Mouse (Mus musculus) embryonic facial prominence, embryonic 15.5 days (tissue): ENCODE measurements around the gene Nthl1. TPM values are rescaled to one million over a fixed set of nuclear protein-coding genes. Genes with fewer than 3 reads are reported as not detected.
"Not testable (repeated sequence)": the region's sequence is repeated elsewhere in the genome, so short reads cannot be mapped to it uniquely, and the experiment has no call there.

Experiments used
- ATAC-seq: fragments of 200-750 bp; cut with Nextera tagmentation; 2 replicates; pipeline ENCODE4 v1.8.0; 2017; ENCODE audit warnings: low read depth, moderate TSS enrichment; ENCODE audit not compliant: insufficient number of reproducible peaks, low FRiP score, low TSS enrichment
- H3K27ac ChIP-seq: fragments of 300-500 bp; sonication (generic); replicated peaks from 2 replicates; pipeline ENCODE4 v1.5.1; 2015; ENCODE audit warnings: mild to moderate bottlenecking, inconsistent platforms
- H3K27me3 ChIP-seq: fragments of 300-500 bp; sonication (generic); 2 replicates; pipeline ENCODE4 v1.6.1; 2015; ENCODE audit warnings: inconsistent platforms
- H3K36me3 ChIP-seq: fragments of 300-500 bp; sonication (generic); 2 replicates; pipeline ENCODE4 v1.6.1; 2015; ENCODE audit warnings: mild to moderate bottlenecking, inconsistent platforms
- H3K4me1 ChIP-seq: fragments of 300-500 bp; sonication (generic); 2 replicates; pipeline ENCODE4 v1.6.1; 2015; ENCODE audit warnings: inconsistent platforms
- H3K4me2 ChIP-seq: fragments of 300-500 bp; sonication (generic); replicated peaks from 2 replicates; pipeline ENCODE4 v1.6.1; 2015; ENCODE audit warnings: mild to moderate bottlenecking, inconsistent platforms
- H3K4me3 ChIP-seq: fragments of 300-500 bp; sonication (generic); replicated peaks from 2 replicates; pipeline ENCODE4 v1.5.1; 2015; ENCODE audit warnings: mild to moderate bottlenecking, inconsistent platforms
- H3K9ac ChIP-seq: fragments of 300-500 bp; sonication (generic); 2 replicates; pipeline ENCODE4 v1.6.1; 2015; ENCODE audit warnings: inconsistent platforms
- H3K9me3 ChIP-seq: fragments of 300-500 bp; sonication (generic); replicated peaks from 2 replicates; pipeline ENCODE4 v1.6.1; 2016; ENCODE audit warnings: inconsistent platforms
- WGBS: fragments of 180-500 bp; shearing (Covaris S2); methylation state at CpG from one replicate; pipeline ENCODE4 v1.1.7; 2015; 5-methylcytosine and 5-hydroxymethylcytosine counted together
- polyA plus RNA-seq: library from polyadenylated mRNA; unstranded; fragments of >200 nt; fragmentation: Nextera tagmentation; extraction: Ambion mirVana; gene quantifications from 2 replicates; pipeline ENCODE4 v1.2.1, GENCODE M21; 2015

Gene Nthl1
- polyA plus RNA-seq, 1 experiment from 2014 or later, result 22.2 TPM

- H3K4me2 ChIP-seq, result no peak overlapping the region
- no peak for ATAC-seq
- no peak overlapping the region for H3K4me3 ChIP-seq
- H3K9ac ChIP-seq, result no peak overlapping the region
- peaks cover 21% of the 10 kb centered on the region for H3K4me1 ChIP-seq
- H3K36me3 ChIP-seq, result no peaks in the 10 kb centered on the region
- no peaks in the 10 kb centered on the region for H3K9me3 ChIP-seq
- H3K27ac ChIP-seq, result no peak overlapping the region
- peaks cover 2% of the 10 kb centered on the region; the same call in 1 of the 2 replicates for H3K27me3 ChIP-seq
- 74% methylated on average over 3 of the region's 3 CpGs for WGBS
Observed at GRCm38 (mm10) chr17:24651835-24652234, 19.4 kb downstream of the Nthl1 start.

DNA sequence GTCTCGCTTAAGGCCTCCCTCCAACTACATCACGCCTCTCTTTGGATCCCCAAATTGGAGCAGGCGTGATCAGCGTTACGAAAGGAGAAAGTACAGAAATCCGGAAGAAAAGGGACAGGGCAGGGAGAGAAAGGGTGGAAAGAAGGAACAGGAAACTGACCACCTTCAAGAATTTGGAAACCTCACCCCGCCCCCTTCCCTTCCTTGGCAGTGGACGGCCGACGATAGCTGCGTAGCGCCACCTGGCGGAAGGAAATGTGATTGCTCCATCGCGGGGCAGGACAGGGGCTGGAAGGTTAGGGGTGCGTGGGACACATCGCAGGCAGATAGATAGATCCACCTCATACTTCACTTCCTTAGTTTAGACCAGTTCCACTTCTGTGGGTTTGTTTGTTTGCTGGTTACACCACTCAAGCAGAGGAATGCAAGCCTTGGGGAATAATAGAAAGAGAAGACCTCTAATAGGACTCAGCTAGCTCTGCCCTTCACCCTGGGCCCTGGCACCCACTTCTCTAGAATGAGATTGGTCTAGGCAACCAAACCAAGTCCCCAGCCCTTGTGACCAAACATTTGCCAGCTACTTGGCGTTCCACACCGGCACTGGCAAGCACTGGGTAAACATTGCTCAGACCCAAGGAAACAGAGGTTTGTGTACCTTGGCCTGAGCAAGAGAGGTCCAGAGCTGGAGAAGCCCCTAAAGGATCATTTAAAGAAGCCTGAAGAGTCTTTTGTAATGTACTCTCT, 21.7 kb downstream of the Nthl1 start:
- Histone ChIP-seq H3K4me3 (peak overlapping the region; percentile 33), H3K27ac (0 out of 2 replicates have a peak overlapping the region, but pooled peaks have one; percentile 45), H3K27me3 (peaks cover 25% of the 10 kb centered on the region), H3K4me2 (peak overlapping the region; percentile 55), H3K9me3 (no peaks in the 10 kb centered on the region), H3K4me1 (peaks cover 21% of the 10 kb centered on the region), H3K9ac (peak overlapping the region; percentile 21; the same call in 1 of the 2 replicates), H3K36me3 (no peaks in the 10 kb centered on the region)
- WGBS, result 4% methylated on average over 19 of the region's 19 CpGs
- ATAC-seq, result peak; percentile 51; the same call in 1 of the 2 replicates

GRCm38 (mm10) chr17:24654969-24655368, 22.5 kb downstream of the Nthl1 start:
- WGBS, result 70% methylated on average over 4 of the region's 4 CpGs
- ATAC-seq, result no peak
- Histone ChIP-seq H3K36me3 (no peaks in the 10 kb centered on the region), H3K9me3 (no peaks in the 10 kb centered on the region), H3K27ac (no peak overlapping the region), H3K9ac (no peak overlapping the region), H3K27me3 (peaks cover 30% of the 10 kb centered on the region), H3K4me2 (no peak overlapping the region), H3K4me3 (no peak overlapping the region), H3K4me1 (peaks cover 13% of the 10 kb centered on the region)

DNA sequence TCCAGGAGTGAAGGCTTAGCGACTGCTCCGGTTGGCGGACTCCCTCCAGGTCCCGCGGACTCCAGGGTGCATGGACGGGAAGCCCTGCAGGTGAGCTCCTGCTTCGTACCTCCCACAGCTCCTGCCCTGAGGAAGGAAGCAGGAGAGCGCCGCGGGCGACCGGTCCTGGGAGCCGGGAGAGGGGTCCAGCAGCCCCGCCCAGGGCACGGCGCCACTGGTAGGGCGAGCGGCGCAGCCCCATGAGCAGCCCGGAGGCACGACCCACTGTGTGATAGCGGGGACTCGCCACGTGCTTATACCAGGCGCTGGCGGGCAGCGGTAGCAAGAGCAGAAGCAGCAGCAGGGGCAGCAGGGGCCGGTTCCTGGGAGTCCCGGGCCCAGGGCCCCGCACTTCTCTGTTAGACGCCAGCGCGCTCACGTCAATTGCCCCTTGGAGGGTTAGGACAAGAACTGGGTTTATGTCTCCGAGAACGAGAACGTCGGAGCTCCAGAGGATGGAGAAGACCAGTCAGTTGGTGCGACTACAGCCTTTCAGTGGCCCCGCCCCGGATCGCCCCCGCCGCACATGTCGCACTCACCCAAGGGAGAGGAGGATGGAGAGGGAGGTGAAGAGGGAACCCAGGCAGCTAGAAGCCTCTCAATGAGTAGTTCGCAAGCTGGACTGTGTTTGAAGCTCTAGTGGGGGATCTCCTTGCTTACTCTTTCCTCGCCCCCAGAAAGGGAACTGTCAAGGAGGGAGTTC, 25.7 kb downstream of the Nthl1 start, which contains the start of gene Npw:
Gene Npw (minus strand): TSS at position 441 of the 742 bp plus-strand sequence.
- H3K4me1 ChIP-seq, result peaks cover 8% of the 10 kb centered on the region
- no peak within 1 kb of the TSS for H3K27ac ChIP-seq
- H3K4me3 ChIP-seq, result peak within 1 kb of the TSS; percentile 45
- no peaks in the 10 kb centered on the region for H3K9me3 ChIP-seq
- no peaks in the 10 kb centered on the region for H3K36me3 ChIP-seq
- 2% methylated on average over 47 of the region's 47 CpGs for WGBS
- peaks cover 30% of the 10 kb centered on the region for H3K27me3 ChIP-seq
- peak within 1 kb of the TSS; percentile 35 for H3K9ac ChIP-seq
- peak within 1 kb of the TSS; percentile 92 for H3K4me2 ChIP-seq
- 0 out of 2 replicates have a peak, but pooled peaks have one; percentile 17 for ATAC-seq

GRCm38 (mm10) chr17:24667011-24667410, 34.5 kb downstream of the Nthl1 start:
- 56% methylated on average over 7 of the region's 7 CpGs for WGBS
- H3K36me3 ChIP-seq, H3K9me3 ChIP-seq, H3K4me3 ChIP-seq, H3K27ac ChIP-seq, H3K4me2 ChIP-seq, ATAC-seq, H3K27me3 ChIP-seq, H3K9ac ChIP-seq: not testable (repeated sequence)
- peaks cover 27% of the 10 kb centered on the region for H3K4me1 ChIP-seq

DNA sequence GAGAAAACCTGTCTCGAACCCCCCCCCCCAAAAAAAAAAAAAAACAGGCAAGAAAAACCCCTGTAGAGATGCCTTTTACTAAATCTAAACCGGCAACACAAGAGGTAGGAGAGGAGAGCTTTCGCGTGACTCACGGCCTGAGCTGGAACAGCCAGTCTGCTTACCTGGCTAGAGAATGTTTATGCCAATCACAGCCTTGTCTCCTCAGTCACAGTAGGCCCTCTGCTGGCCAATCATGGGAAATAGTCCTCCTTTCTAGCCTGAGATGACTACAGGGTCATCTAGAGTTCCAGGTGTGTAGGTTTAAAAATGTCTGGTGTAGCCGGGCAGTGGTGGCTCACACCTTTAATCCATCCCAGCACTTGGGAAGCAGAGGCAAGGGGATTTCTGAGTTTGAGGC, 34.9 kb downstream of the Nthl1 start:
- WGBS, result 24% methylated on average over 6 of the region's 6 CpGs

DNA sequence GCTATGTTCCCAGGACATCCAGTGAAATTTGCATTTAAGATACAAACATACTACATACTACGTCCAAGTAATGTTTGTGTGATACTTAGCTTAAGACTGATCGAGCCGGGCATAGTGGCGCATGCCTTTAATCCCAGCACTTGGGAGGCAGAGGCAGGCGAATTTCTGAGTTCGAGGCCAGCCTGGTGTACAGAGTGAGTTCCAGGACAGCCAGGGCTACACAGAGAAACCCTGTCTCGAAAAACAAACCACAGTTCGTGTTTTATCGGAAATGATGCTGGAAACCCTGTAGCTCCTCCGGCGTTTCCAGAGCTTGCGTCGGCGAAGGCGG, 36.7 kb downstream of the Nthl1 start:
- peak overlapping the region; percentile 90 for H3K27ac ChIP-seq

More for the DNA sequence above, 34.9 kb downstream of the Nthl1 start:
- Histone ChIP-seq H3K9ac (no peak overlapping the region), H3K4me1 (peaks cover 31% of the 10 kb centered on the region), H3K4me3 (no peak overlapping the region), H3K4me2 (no peak overlapping the region), H3K36me3 (no peaks in the 10 kb centered on the region), H3K9me3 (no peaks in the 10 kb centered on the region), H3K27me3 (no peaks in the 10 kb centered on the region), H3K27ac (no peak overlapping the region)
- no peak for ATAC-seq

GRCm38 (mm10) chr17:24669545-24670245, 37.2 kb downstream of the Nthl1 start, which contains the start of gene Zfp598:
Gene Zfp598 (plus strand): TSS chr17:24669687.
- no peaks in the 10 kb centered on the region for H3K9me3 ChIP-seq
- H3K4me1 ChIP-seq, result peaks cover 38% of the 10 kb centered on the region
- H3K4me3 ChIP-seq, result peak within 1 kb of the TSS; percentile 99
- WGBS, result under 1% methylated on average over 72 of the region's 80 CpGs
- H3K4me2 ChIP-seq, result peak within 1 kb of the TSS; percentile 82
- peak; percentile 97 for ATAC-seq
- H3K27me3 ChIP-seq, result no peaks in the 10 kb centered on the region
- H3K9ac ChIP-seq, result peak within 1 kb of the TSS; percentile 97
- H3K27ac ChIP-seq, result peak within 1 kb of the TSS; percentile 90
- H3K36me3 ChIP-seq, result no peaks in the 10 kb centered on the region

More for the DNA sequence above, 36.7 kb downstream of the Nthl1 start:
- 9% methylated on average over 15 of the region's 15 CpGs for WGBS
- ATAC-seq, result peak; percentile 0; the same call in 1 of the 2 replicates
- not testable (repeated sequence) for H3K9me3 ChIP-seq, H3K27me3 ChIP-seq, H3K36me3 ChIP-seq
- Histone ChIP-seq H3K4me3 (peak overlapping the region; percentile 99), H3K4me1 (peaks cover 36% of the 10 kb centered on the region), H3K4me2 (peak overlapping the region; percentile 82), H3K9ac (peak overlapping the region; percentile 97)

DNA sequence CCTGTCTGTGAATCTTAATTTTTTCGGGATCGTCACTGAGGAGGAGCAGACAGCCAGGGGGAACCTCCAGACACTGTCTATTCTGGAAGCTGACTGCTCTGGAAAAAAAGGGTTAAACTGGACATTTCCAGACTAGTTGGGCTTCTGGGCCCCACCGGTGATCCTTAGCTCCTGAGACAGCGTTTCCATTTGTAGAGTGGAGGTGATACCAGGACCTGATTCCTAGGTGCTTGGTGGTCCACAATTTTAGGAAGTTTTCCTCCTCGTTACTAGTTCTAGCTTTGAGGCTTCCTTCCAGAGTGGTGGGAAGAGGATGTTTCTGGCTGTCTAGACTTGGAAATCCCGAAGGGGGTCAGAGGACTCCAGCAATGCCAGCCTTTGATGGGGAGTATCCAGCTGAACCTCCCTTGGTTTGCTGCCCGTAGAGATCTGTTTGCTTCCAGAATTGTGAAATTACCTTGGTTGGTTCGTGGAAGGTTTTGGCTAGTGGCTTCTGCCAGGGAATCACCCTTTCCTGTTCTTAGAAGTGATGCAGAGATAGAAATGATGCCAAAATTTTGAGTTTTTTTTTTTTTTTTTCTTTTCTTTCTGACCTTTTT, 37.9 kb downstream of the Nthl1 start:
- peak overlapping the region; percentile 99 for H3K4me3 ChIP-seq
- WGBS, result 6% methylated on average over 8 of the region's 8 CpGs
- no peaks in the 10 kb centered on the region for H3K9me3 ChIP-seq
- peak overlapping the region; percentile 90 for H3K27ac ChIP-seq
- H3K9ac ChIP-seq, result peak overlapping the region; percentile 97
- no peaks in the 10 kb centered on the region for H3K36me3 ChIP-seq
- peaks cover 38% of the 10 kb centered on the region for H3K4me1 ChIP-seq
- no peak for ATAC-seq
- no peaks in the 10 kb centered on the region for H3K27me3 ChIP-seq
- H3K4me2 ChIP-seq, result peak overlapping the region; percentile 82

DNA sequence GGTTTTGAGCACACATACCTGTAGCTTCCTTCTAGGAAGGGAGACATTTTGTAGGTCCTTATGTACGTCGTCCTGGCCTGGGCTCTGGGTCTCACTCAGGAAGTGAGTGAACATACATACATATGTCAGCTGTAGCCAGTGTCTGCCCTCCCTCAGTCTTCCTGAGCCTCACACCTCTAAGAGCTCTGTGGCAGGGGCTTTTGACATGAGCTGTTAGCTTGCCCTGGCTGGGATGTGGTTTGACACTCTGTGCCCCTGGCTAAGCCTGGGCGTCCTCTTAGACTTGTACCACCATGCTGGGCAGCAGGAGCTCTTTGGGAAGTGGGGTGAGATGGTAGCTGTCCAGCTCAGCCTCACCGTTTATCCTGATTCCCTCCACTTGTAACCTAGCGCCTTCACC, 38.9 kb downstream of the Nthl1 start:
- peaks cover 4% of the 10 kb centered on the region; the same call in 1 of the 2 replicates for H3K36me3 ChIP-seq
- no peak overlapping the region for H3K9ac ChIP-seq
- H3K4me1 ChIP-seq, result peaks cover 38% of the 10 kb centered on the region
- H3K27ac ChIP-seq, result no peak overlapping the region
- no peaks in the 10 kb centered on the region for H3K27me3 ChIP-seq
- ATAC-seq, result no peak
- 0 out of 2 replicates have a peak overlapping the region, but pooled peaks have one; percentile 99 for H3K4me3 ChIP-seq
- no peaks in the 10 kb centered on the region for H3K9me3 ChIP-seq
- H3K4me2 ChIP-seq, result peak overlapping the region; percentile 82
- WGBS, result 67% methylated on average over 5 of the region's 5 CpGs
